Mouse (Mus musculus) left cerebral cortex, adult 8-10 months (tissue): Measurements from ENCODE around the gene Parp16. TPM values are rescaled to one million over a fixed set of nuclear protein-coding genes. Genes with fewer than 3 reads are reported as not detected.

ENCODE experiments used
- DNase-seq, 2 experiments: peaks; one replicate each; pipeline ENCODE4 v3.0.0; 2022; ENCODE audit warnings: low spot score in 2 of 2
- total RNA-seq, 4 experiments: library from RNA; stranded (reverse); gene quantifications; 2 replicates each; pipeline ENCODE4 v1.2.4; 2022

Parp16 gene
- total RNA-seq, result 1 to 10 TPM; 3.4 to 4.8 (median 4.0) TPM

DNA sequence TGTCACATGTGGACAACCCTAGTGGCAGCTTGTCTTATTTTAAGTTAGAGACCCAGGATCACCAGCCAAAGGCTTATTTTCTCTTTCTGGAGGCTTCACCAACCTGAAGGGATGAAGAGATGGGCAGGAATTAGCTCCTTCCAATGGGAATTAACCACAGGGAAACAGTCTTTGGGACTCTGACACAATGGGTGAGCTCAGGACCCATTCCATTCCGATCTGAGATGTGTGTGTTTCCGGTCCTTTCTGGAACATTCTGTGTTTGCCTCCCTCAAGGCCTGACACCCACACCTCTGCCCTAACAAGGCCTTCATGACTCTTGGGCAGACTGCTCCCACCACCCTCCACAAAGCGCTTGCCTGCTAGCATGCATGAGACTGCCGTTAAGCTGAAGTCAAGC, at the start of gene Parp16:
TSS of gene Parp16 (plus strand) at position 301 of the 400 bp plus-strand sequence.
- DNase-seq, result no peak

DNA sequence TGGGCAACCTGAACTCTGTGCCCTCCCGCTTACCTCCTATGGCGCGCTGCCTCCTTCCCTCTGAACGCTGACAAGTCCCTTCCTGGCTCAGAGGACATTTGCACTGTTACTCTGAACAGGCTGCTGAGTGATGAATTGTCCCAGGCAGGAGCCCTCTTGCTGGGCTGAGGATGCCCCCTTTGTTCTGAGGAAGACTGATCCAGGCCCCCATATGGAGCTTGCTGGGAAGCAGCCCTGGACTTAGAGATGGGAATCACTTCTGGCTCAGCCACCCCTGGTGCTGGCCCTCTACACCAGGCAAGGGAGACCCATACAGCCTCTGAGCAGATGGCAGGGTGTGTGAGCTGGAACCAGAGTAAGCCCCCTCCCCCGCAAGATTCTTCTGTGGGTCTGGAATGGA, 49.2 kb upstream of the Parp16 start:
- DNase-seq, result no peak

DNA sequence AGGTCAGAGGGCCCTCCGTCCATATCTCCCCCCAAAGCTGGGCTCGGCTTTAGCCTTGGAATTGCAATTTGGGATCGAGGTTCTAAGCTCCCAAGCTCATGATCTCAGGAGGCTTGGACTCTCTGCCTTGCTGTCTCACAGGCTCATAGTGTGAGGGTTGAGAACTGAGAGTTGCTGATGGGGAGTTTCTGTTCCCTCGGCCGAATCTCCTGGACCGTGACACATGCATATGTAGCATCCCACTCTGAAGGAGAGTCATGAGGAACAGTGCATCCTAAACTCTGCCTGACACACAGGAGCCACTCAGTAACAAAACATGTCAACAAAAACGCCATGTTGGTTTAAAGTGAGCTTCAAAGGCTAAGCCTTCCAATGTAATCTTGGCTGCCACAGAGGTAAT, 46.6 kb upstream of the Parp16 start:
- DNase-seq, result no peak

DNA sequence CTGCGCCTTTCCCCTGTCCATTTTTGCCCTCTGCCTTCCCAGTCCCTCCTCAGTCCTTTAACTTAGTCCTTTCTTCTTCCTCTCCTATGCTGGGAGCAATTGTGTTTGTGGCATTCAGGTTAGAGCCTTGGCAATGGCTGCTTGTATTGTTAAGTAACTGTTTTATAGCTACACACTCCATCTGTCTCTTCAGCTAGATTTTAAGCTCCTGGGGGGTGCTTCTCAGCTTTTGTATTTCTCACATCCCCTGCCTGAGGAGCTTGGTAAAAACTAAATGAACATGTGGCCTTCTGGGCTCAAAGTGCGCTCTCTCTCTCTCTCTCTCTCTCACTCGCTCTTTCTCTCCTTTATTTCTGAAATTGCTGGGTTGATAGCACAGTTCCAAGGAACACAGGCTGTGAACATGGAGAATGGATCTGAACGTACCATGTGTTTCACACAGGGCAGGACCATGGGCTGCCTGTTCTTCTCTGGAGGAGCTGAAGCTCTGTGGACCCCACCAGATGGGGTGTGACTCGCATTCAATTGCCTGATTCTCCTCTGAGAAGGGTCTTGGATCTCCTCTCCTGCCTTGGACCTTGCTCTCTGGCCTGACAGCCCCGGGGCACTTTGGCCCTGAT, 42.3 kb upstream of the Parp16 start:
- no peak for DNase-seq

DNA sequence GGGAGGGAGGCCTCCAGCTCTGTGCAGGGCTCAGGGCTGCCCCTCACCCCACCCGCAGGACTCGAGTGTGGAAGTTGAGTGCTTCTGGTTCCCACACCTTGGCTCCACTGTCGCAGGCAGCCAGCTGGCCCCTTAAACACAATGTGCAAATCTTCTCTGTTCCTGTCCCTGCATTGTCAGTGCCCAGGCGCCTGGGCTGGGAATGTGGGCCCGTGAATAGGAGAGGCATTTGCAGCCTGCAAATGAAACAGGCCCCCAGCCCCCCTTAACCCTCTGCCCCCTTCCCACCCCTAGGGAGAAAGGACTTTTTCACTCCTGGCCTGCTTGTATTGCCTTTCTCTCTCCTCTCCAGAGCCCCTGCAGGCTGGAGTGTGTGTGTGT, 41.8 kb upstream of the Parp16 start:
- DNase-seq, result no peak

DNA sequence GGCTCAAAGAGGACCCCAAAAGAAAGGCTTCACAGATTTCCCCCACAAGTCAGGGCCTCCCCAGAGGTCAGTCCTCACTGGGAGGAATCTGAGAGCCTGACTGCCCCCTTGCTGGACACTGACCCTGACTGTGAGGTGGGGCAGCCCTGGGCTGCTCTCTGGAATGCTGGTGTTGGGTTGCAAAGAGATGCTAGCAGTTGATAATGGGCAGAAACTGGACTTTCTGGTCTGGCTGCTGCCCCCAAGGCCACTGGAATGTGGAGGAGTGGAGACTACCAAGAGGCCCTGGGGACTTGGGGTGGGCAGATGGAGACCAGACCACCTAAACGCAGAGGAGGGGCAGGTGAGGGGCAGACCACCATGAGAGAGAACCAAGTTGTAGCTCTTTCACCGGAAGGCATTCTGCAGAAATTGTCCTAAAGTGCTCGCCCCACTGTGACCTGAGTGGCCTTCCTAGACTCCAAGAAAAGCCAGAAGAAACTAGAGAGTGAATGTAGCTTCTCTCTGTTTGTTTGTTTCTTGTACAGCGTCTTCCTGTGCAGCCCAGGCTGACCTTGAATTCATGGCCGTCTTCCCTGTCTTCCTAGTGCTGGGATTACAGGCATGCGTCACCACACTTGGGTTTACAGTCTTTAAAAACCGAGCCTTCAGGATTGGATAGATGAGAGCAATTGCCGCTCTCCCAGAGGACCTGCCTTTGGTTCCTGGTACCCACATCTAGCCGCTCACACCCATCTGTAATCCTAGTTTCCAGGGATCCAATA, 40.3 kb upstream of the Parp16 start:
- no peak for DNase-seq

DNA sequence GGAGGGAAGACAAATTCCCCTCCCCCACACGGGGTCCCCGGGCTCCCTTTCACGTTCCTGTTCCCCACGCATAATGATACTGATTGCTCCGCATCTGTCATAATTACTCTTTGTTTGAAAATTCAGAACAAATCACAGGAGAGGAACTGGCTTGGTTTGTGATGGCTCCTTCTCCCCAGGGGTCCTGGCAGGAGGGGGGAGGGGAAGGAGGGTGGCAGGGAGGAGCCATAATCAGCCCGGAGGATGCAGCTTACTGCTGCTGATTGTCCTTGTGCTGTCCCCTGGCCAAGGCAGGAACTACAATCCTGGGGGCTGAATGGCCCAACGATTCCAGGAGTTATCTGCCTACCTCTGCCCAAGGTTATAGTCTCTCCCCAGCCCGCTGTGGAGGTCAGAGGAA, 38.5 kb upstream of the Parp16 start:
- no peak for DNase-seq

DNA sequence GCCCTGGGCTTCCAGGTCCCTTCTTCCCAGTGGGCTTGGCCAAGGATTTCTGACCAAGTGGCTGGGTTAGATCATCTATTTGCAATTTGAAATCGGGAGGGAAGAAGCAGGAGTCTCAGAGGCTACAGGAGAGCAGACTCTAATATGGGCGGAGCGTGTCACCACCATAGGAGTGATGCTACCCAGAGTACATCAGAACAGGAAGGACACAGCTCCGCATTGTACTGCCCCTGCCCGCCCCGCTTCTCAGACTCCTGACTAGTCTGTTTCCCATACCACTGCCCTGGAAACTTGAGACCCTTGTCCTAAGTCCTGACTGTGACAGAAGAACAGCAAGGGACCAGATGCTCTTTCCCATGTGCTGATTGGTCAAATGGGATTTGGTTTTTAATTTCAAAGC, 37.5 kb upstream of the Parp16 start:
- no peak for DNase-seq

DNA sequence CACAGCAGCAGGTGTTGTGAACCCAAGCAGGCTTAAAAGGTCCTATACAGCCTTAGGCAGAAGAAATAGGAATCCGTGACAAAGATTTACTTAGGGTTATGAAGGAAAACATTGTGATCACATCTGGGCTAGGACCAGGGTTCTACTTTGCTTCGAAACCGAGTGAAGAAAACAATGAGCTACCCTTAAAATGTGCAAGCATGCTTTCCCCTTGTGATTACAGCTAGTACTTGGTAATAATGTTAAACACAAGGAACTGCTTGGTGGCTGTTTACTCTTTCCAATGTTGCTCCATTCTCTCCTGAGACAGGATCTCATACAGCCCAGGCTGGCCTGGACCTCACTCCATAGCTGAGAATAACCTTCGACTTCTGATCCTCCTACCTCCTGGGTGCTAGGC, 34.0 kb upstream of the Parp16 start:
- no peak for DNase-seq

DNA sequence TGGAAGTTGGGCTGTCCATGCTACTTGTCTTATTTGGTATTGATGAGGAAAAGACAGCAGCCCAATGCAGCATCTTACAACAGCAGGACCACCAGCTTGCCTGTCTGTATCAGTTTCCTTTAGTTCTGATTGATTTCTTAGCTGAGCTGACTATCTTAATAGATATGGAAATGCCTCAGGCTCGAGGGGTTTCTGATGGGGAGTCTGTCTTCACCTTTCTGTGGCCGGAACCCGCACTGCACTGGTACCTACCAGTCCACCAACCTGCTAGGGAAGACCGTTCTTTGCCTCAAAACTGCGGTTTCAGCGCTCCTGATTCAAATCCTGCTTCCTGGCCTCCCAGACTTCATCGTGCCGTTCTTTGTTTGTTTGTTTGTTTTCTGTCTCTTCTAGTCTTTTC, 33.3 kb upstream of the Parp16 start:
- no peak for DNase-seq

DNA sequence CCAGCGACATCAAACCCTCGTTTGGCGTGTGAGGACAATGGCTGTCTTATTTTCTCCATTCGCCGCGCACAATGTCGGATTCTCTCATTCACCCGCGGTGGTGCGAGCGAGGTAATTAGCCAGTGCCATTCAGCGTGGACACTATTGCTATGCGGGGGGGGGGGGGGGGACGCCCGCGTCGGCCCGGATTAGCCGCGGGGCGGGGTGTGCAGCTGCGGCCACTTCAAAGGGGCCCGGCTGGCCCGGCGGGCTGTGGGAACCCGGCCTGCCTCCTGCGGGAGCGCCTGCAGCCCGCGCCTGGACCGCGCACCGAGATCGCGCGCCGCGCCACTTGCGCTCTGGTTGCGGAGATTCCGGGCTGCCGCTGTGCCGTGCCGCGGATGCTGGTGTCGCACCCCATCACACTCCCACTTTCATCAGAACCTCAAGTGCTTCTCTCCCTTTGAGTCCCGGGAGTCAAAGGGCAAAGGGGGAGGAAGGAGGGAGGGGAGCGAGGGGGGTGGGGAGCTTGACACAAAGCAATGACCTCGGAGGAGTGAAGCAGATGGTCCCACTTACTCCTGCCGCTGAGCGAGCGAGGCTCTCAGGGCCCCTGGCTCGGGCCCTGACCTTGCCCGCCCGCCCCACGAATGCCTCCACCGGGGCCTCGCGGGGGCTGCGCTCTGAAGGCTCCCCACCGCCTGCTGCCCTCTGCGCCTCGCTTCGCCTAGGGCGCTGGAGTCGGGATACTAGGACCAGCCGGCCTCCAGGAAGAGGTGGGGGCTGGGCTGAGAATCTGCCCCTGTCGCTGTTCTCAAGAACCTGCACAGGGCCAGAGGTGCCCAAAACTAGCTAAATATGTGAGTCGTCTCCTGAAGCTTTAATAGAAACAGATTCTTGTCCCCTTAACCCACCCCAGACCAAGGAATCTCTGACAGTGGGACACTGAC, 32.2 kb upstream of the Parp16 start:
- DNase-seq, result peak in 1 of 2 experiments; percentile 18

DNA sequence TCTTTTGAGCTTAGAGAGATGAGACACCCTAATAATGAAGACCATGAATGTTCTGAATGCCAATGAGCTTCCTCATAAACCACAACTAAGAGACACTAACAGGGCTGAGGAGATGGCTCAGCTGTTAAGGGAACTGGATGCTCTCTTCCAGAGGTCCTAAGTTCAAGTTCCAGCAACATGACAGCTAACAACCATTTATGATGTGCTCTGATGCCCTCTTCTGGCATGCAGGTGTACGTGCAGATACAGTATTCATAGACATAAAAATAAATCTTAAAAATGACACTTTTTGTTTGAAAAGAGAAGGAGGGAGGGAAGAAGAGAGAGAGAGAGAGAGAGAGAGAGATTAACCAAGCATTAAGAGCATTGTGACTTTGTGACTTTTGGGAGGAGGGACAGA, 30.3 kb upstream of the Parp16 start:
- DNase-seq, result no peak

DNA sequence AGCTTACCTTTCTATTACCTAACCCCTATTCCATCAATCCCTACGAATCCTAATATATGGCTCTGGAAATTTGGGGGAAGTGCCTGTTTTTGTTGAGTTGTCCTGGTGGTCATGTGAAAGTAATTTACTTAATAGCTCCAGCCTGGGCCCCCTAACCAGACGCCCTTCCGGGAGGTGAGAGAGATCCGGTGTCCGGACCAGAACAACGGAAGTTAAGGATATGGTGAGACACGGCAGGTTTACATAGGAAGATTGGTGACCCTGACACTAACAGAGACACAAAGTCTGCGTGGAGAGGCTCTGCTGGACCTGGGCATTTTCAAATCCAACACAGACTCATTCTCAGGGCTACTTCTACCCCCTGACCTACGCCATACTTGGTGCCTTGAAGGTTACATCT, 28.8 kb upstream of the Parp16 start:
- DNase-seq, result no peak

DNA sequence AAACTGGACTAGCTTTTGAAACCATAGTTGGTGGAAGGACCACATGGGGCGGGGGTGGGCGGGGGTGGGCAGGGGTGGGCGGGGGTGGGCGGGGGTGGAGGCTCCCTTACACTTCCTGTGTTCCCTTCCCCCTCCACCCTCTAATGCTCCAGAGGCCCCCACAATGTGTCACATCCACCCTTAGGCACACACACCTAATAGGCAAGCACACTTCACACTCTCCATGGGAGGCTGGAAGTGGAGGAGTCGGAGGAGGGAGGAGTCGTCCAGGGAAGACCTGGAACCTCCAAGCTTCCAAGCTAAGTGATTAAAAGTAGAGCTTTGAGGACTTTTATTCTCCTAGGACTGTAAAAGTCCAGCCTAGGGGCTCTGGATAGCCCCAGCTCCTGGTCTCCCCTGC, 26.6 kb upstream of the Parp16 start:
- DNase-seq, result no peak

DNA sequence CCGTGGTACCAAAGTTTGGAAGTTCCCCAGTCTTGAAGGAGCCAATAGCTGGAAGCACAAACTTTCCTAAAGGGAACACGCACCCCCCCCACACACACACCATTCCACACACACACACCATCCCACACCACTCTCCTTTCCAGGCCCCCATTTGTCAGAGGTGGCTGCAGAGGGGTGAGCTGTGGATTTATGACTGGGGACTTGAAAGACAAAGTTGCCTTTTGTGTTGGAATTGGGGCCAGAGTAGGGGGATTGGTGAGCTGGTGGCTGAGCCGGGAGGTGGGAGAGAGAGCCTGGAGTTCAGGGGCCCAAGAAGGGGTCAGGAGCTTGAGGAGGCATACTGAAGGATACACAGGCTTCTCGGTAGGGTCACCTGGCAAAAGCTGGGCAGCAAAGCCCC, 26.2 kb upstream of the Parp16 start:
- DNase-seq, result no peak

DNA sequence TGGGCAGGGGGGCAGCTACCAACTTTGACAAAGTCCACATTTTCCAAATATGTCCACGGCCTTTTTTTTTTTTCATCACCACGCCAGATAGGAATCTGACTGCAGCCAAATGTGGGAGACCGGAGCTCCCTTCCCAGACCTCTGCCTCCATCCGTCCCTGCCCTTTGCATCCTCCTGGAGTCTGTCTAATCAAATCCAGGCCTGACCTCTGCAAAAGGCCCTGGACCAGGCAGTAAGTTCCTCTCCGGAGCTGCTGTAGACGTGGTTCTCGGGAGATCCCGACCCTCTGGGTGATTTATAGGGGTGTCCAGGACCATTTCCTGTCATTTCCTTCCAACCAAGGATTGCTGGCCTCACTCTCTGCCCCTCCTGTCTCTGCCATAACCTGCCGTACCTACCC, 22.5 kb upstream of the Parp16 start:
- no peak for DNase-seq

DNA sequence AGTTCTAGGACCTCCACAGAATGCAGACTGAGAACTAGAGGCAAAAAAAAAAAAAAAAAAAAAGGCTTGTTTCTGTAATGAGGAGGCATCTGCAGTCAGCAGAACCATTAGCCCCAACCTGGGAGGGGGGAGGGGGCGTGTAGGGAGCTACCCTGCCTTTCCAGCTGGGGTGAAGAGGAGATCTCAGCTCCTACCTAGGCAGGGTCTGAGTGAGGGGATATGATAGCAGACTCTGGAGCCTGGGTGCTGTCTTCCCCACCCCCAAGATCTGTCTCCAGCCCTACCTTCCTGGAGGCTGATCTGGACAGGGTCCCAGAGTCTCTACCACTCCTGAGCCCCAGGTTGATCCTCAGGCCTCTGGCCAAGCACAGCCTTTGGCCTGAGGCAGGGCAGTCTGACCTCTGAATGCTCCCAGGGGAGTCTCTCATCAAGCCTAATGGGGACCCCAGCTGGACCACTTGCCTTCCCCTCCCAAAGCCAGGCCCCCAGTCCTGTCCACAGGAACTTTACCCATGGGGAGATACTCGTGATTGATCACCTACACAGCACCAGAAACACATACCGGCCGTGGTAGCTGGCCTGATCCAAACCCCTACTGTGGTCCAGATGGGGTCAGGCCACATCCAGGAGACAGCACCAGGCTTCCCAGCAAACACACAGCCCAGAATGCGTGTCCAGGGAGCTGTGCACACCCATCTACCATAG, 19.8 kb upstream of the Parp16 start:
- DNase-seq, result no peak

DNA sequence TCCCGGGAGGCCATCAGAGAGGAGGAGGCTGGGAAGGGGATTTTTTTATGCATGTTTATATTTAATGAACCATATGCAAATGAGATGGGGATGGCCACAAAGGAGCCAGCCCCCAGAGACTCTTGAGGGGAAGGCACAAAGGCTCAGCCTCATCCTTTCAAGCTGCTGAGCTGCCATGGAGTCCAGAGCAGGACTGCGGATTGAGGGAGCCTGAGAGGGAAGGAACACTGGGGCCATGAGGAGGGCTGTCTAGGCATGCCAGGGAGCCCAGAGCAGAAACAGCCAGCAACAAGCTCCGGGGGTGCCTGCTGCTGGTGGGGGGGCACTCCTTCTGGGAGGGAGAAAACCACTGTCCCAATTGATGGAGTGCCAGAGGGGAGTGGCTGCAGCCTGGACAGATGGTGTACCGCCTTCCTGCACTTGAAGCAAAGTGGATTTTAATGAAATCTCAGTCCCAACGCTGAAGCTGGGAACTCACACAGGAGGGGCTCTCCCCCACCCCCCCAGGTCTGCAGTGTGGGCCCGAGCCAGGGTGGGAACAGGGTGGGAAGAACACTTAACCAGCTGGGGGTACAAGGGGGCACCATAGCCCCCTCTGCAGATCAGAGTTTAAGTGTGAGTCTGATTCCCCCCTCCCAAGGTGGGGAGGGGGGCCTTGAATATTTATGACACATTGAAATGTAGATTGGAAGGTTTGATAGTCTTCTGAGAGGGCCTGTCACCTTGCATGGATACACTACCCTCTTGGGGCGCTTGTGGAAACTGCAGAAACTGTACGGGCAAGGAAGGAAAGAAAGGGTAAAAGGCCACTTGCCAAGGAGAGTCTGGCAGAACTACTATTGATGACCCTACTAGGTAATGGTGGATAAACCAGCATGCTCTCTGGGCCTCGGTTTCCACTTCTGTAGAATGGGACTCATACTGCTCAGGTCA, 18.9 kb upstream of the Parp16 start:
- no peak for DNase-seq

DNA sequence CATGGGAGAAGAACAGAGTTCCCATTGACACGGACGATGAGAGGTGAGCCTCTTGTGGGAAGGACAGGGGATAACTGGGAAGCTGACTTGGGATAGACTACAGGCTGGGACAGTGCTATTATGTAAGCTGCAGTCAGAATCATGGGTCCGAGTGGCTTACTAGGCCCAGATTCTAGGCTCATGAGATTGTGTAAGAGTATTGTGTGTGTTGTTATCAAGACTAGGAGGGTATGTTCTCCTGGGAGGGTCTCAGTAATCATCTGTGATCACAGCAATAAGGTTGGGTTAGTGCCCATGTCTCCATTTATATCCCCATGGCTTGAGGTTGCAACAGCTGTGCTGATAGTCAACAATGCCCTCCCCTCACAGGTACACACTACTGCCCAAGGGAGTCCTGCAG, 17.7 kb upstream of the Parp16 start:
- no peak for DNase-seq

DNA sequence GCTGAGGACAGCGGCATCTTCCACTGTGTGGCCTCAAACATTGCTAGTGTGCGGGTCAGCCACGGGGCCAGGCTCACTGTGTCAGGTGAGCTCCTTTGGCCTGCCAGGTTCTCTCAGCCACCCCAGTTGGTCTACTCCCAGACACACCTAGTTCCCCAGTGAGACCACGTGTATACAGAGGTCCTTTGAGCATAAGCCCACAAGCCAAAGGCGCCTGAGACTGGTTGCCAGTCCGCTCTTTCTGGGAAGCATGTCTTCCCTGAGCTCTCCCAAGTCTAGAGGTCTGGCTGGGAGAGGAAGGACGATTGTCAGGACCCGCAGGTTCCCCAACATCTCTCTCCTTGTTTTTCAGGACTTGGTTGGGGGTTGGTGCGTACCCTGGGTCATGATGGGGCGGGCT, 17.2 kb upstream of the Parp16 start:
- DNase-seq, result no peak
